Mouse (Mus musculus) embryonic fibroblast, embryonic 13.5 days (primary cell): ENCODE results near the gene Acvr1.

Source experiments
- CTCF ChIP-seq: IDR thresholded peaks from 2 replicates; pipeline ENCODE4 v1.5.1; 2011; ENCODE audit warnings: mild to moderate bottlenecking, control low read depth, low read length, moderate library complexity, borderline replicate concordance; ENCODE audit not compliant: insufficient read depth
- POLR2A ChIP-seq: IDR thresholded peaks from 2 replicates; pipeline ENCODE4 v1.6.1; 2011; ENCODE audit warnings: low read depth, mild to moderate bottlenecking, control low read depth, low read length, moderate library complexity

GRCm38 (mm10) chr2:58549960-58550359, 17.0 kb downstream of the Acvr1 start:
- TF ChIP-seq CTCF: no peak
- TF ChIP-seq POLR2A: no peak
